Mouse (Mus musculus): Measurements from ENCODE around the gene Lrrtm4. TPM values are rescaled to one million over a fixed set of nuclear protein-coding genes. Genes with fewer than 3 reads are reported as not detected.

Lrrtm4 gene
- polyA plus RNA-seq, 1 experiment: 0.08 TPM

GRCm38 (mm10) chr6:80577227-80577626 lies 558.5 kb downstream of the Lrrtm4 start:
- no peak overlapping the region for H3ac ChIP-seq (ENCODE audit: control insufficient read depth, insufficient read length)
- H3K79me2 ChIP-seq (ENCODE audit: control insufficient read depth, insufficient read depth): no peaks in the 10 kb centered on the region
- no peaks in the 10 kb centered on the region for H3K36me3 ChIP-seq (ENCODE audit: control insufficient read depth, insufficient read depth)
- no peak overlapping the region for H3K4me2 ChIP-seq (ENCODE audit: low read depth)
- no peak overlapping the region for H3K4me3 ChIP-seq
- H3K27me3 ChIP-seq (ENCODE audit: control insufficient read depth, insufficient read depth, insufficient read length): no peaks in the 10 kb centered on the region
- no peak for TF ChIP-seq POLR2AphosphoS2 (IDR thresholded peaks at IDR 0.05; ENCODE audit: insufficient read length, low read depth)

GRCm38 (mm10) chr6:80582225-80582624 lies 563.5 kb downstream of the Lrrtm4 start:
- TF ChIP-seq TCF12 (IDR thresholded peaks at IDR 0.05; ENCODE audit: insufficient read depth, poor library complexity, severe bottlenecking) (no peak), MAX (IDR thresholded peaks at IDR 0.05; ENCODE audit: low read depth) (no peak), POLR2A (IDR thresholded peaks at IDR 0.05; ENCODE audit: insufficient read length, low read depth) (no peak), REST (IDR thresholded peaks at IDR 0.05; ENCODE audit: insufficient read depth, insufficient read length) (no peak), MYOG (IDR thresholded peaks at IDR 0.05; ENCODE audit: control insufficient read depth in 1 of 3, insufficient read depth in 1 of 3, insufficient read length in 2 of 3, low read depth in 2 of 3) (no peak), POLR2AphosphoS2 (IDR thresholded peaks at IDR 0.05; ENCODE audit: insufficient read length, low read depth) (no peak), E2F4 (IDR thresholded peaks at IDR 0.05; ENCODE audit: insufficient read depth) (no peak), CEBPB (IDR thresholded peaks at IDR 0.05; ENCODE audit: insufficient read depth, poor library complexity, severe bottlenecking) (no peak), USF1 (IDR thresholded peaks at IDR 0.05; ENCODE audit: low read depth) (no peak), TCF3 (IDR thresholded peaks at IDR 0.05; ENCODE audit: insufficient read length, low read depth) (no peak), MYOD1 (IDR thresholded peaks at IDR 0.05; ENCODE audit: control insufficient read depth in 1 of 3, insufficient read length in 2 of 3, low read depth in 2 of 3) (no peak)
- H3K36me3 ChIP-seq (ENCODE audit: control insufficient read depth, insufficient read depth): no peaks in the 10 kb centered on the region
- H3K79me2 ChIP-seq (ENCODE audit: control insufficient read depth, insufficient read depth): no peaks in the 10 kb centered on the region
- no peak overlapping the region for H3K4me2 ChIP-seq (ENCODE audit: low read depth)
- no peak overlapping the region for H3K4me3 ChIP-seq
- H3ac ChIP-seq (ENCODE audit: control insufficient read depth, insufficient read length): no peak overlapping the region
- H3K27me3 ChIP-seq (ENCODE audit: control insufficient read depth, insufficient read depth, insufficient read length): no peaks in the 10 kb centered on the region

GRCm38 (mm10) chr6:80589776-80590175 lies 571.1 kb downstream of the Lrrtm4 start:
- TF ChIP-seq POLR2AphosphoS2 (IDR thresholded peaks at IDR 0.05; ENCODE audit: insufficient read length, low read depth): no peak
- TF ChIP-seq E2F4 (IDR thresholded peaks at IDR 0.05; ENCODE audit: insufficient read depth): no peak
- no peak for TF ChIP-seq POLR2A (IDR thresholded peaks at IDR 0.05; ENCODE audit: insufficient read length, low read depth)
- no peak for TF ChIP-seq MYOG (IDR thresholded peaks at IDR 0.05; ENCODE audit: control insufficient read depth in 1 of 3, insufficient read depth in 1 of 3, insufficient read length in 2 of 3, low read depth in 2 of 3)
- no peak for TF ChIP-seq SRF (IDR thresholded peaks at IDR 0.05; ENCODE audit: control insufficient read depth, insufficient read length, low read depth)
- no peak for TF ChIP-seq CEBPB (IDR thresholded peaks at IDR 0.05; ENCODE audit: insufficient read depth, poor library complexity, severe bottlenecking)
- TF ChIP-seq TCF12 (IDR thresholded peaks at IDR 0.05; ENCODE audit: insufficient read depth, poor library complexity, severe bottlenecking): no peak
- no peak for TF ChIP-seq REST (IDR thresholded peaks at IDR 0.05; ENCODE audit: insufficient read depth, insufficient read length)
- no peak for TF ChIP-seq MAX (IDR thresholded peaks at IDR 0.05; ENCODE audit: low read depth)
- TF ChIP-seq MYOD1 (IDR thresholded peaks at IDR 0.05; ENCODE audit: control insufficient read depth in 1 of 3, insufficient read length in 2 of 3, low read depth in 2 of 3): no peak
- no peak for TF ChIP-seq TCF3 (IDR thresholded peaks at IDR 0.05; ENCODE audit: insufficient read length, low read depth)
- no peak for TF ChIP-seq USF1 (IDR thresholded peaks at IDR 0.05; ENCODE audit: low read depth)
- Histone ChIP-seq H3K4me3 (no peak overlapping the region), H3K36me3 (ENCODE audit: control insufficient read depth, insufficient read depth) (no peaks in the 10 kb centered on the region), H3K79me2 (ENCODE audit: control insufficient read depth, insufficient read depth) (no peaks in the 10 kb centered on the region), H3K27me3 (ENCODE audit: control insufficient read depth, insufficient read depth, insufficient read length) (no peaks in the 10 kb centered on the region), H3ac (ENCODE audit: control insufficient read depth, insufficient read length) (no peak overlapping the region), H3K4me2 (ENCODE audit: low read depth) (no peak overlapping the region)

- Histone ChIP-seq H3K4me2 (ENCODE audit: low read depth) (no peak overlapping the region), H3ac (ENCODE audit: control insufficient read depth, insufficient read length) (no peak overlapping the region), H3K27me3 (ENCODE audit: control insufficient read depth, insufficient read depth, insufficient read length) (no peaks in the 10 kb centered on the region), H3K36me3 (ENCODE audit: control insufficient read depth, insufficient read depth) (no peaks in the 10 kb centered on the region), H3K79me2 (ENCODE audit: control insufficient read depth, insufficient read depth) (no peaks in the 10 kb centered on the region), H3K4me3 (no peak overlapping the region)
- TF ChIP-seq E2F4 (IDR thresholded peaks at IDR 0.05; ENCODE audit: insufficient read depth) (no peak), SRF (IDR thresholded peaks at IDR 0.05; ENCODE audit: control insufficient read depth, insufficient read length, low read depth) (no peak), TCF3 (IDR thresholded peaks at IDR 0.05; ENCODE audit: insufficient read length, low read depth) (no peak), MAX (IDR thresholded peaks at IDR 0.05; ENCODE audit: low read depth) (no peak), MYOG (IDR thresholded peaks at IDR 0.05; ENCODE audit: control insufficient read depth in 1 of 3, insufficient read depth in 1 of 3, insufficient read length in 2 of 3, low read depth in 2 of 3) (no peak), POLR2A (IDR thresholded peaks at IDR 0.05; ENCODE audit: insufficient read length, low read depth) (no peak), REST (IDR thresholded peaks at IDR 0.05; ENCODE audit: insufficient read depth, insufficient read length) (no peak), CEBPB (IDR thresholded peaks at IDR 0.05; ENCODE audit: insufficient read depth, poor library complexity, severe bottlenecking) (no peak), POLR2AphosphoS2 (IDR thresholded peaks at IDR 0.05; ENCODE audit: insufficient read length, low read depth) (no peak), USF1 (IDR thresholded peaks at IDR 0.05; ENCODE audit: low read depth) (no peak), MYOD1 (IDR thresholded peaks at IDR 0.05; ENCODE audit: control insufficient read depth in 1 of 3, insufficient read length in 2 of 3, low read depth in 2 of 3) (no peak), TCF12 (IDR thresholded peaks at IDR 0.05; ENCODE audit: insufficient read depth, poor library complexity, severe bottlenecking) (no peak)
Measured at GRCm38 (mm10) chr6:80619508-80619907, 600.8 kb downstream of the Lrrtm4 start.

- H3K79me2 ChIP-seq (ENCODE audit: control insufficient read depth, insufficient read depth): no peaks in the 10 kb centered on the region
- no peak overlapping the region for H3K4me2 ChIP-seq (ENCODE audit: low read depth)
- H3K27me3 ChIP-seq (ENCODE audit: control insufficient read depth, insufficient read depth, insufficient read length): no peaks in the 10 kb centered on the region
- TF ChIP-seq CEBPB (IDR thresholded peaks at IDR 0.05; ENCODE audit: insufficient read depth, poor library complexity, severe bottlenecking): no peak
- no peak for TF ChIP-seq REST (IDR thresholded peaks at IDR 0.05; ENCODE audit: insufficient read depth, insufficient read length)
- no peak for TF ChIP-seq TCF3 (IDR thresholded peaks at IDR 0.05; ENCODE audit: insufficient read length, low read depth)
- TF ChIP-seq USF1 (IDR thresholded peaks at IDR 0.05; ENCODE audit: low read depth): no peak
- no peak for TF ChIP-seq MYOD1 (IDR thresholded peaks at IDR 0.05; ENCODE audit: control insufficient read depth in 1 of 3, insufficient read length in 2 of 3, low read depth in 2 of 3)
- no peak for TF ChIP-seq E2F4 (IDR thresholded peaks at IDR 0.05; ENCODE audit: insufficient read depth)
- no peaks in the 10 kb centered on the region for H3K36me3 ChIP-seq (ENCODE audit: control insufficient read depth, insufficient read depth)
- no peak overlapping the region for H3K4me3 ChIP-seq
- no peak overlapping the region for H3ac ChIP-seq (ENCODE audit: control insufficient read depth, insufficient read length)
Measured at GRCm38 (mm10) chr6:80622676-80623334, 604.1 kb downstream of the Lrrtm4 start.
